24 mouse cellular contexts compared by ENCODE assay signal in the genomic region with DNA sequence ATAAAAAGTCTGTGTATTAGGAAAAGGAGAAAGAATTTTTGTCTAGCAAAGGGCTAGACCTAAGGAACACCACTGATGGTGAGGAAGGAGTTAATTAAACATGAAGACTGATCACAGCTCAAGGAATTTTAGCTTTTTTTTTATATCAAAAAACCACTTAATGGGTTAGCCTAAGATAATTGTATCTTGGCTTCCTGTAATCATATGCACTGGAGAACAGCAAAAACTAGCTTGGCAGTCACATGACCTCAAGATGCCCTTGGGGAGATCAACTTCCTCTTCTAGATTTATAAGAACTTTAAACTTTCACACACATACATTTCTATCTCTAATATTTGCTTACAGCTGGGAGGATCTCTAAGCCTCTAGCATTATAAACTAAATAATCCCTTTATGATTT.
DNase-seq lines count a peak whose midpoint lies in the region; ATAC-seq and TF ChIP-seq lines count a peak whose summit lies in the region.
"Had no signal": no experiment of that assay in that cellular context is flagged by ENCODE, and none has a peak within 500 bp of the region (broad histone marks: within the 10 kb centered on the region; RNA-seq: fewer than 3 reads in every experiment).

No protein-coding gene starts in this region.

- TF ChIP-seq EP300 in heart, adult 2 months (IDR thresholded peaks at IDR 0.05; ENCODE audit: insufficient read depth, low read depth, low read length): no peak

- H3K27ac ChIP-seq in heart, adult 2 months: peak overlapping the region; percentile 8; the same call in 1 of the 2 replicates
- H3K27ac ChIP-seq in heart, embryonic 11.5 days (ENCODE audit: low read depth, low read length): no peak overlapping the region
- H3K27ac ChIP-seq in intestine, embryonic 16.5 days (ENCODE audit: low read length): no peak overlapping the region
- H3K27ac ChIP-seq: forebrain, embryonic 10.5 days; hindbrain, embryonic 12.5 days; limb, embryonic 13.5 days; liver, embryonic 15.5 days; neural tube, embryonic 15.5 days had no signal

- no peak for DNase-seq in heart, adult 2 months
- DNase-seq in spleen, postnatal 36 days (ENCODE audit: low spot score in 2 of 2): peak; percentile 49 to 66
- no peak for DNase-seq in spleen, postnatal 4 days (ENCODE audit: low spot score in 2 of 2)
- DNase-seq in urinary bladder, postnatal 36 days (ENCODE audit: low spot score in 2 of 2): no peak
- no peak for DNase-seq in urinary bladder, postnatal 4 days (ENCODE audit: low spot score in 2 of 2)
- DNase-seq: adrenal gland, postnatal 36 days; cerebellum, adult 18-20 months; cerebellum, postnatal 25 days; kidney, adult 9 months; kidney, postnatal 4 days; midbrain, embryonic 14.5 days; right cerebral cortex, postnatal 14 days; spleen, adult 18-20 months; thymus, postnatal 14 days had no signal

- H3K79me2 ChIP-seq in heart, adult 2 months (replicated peaks; ENCODE audit: control insufficient read depth, insufficient read depth, low read length): peaks cover 9% of the 10 kb centered on the region

- no peaks in the 10 kb centered on the region for H3K27me3 ChIP-seq in heart, adult 2 months (ENCODE audit: control insufficient read depth, insufficient read depth, low read length)
- no peaks in the 10 kb centered on the region for H3K27me3 ChIP-seq in heart, embryonic 11.5 days (ENCODE audit: control insufficient read depth, insufficient read depth, low read length)
- H3K27me3 ChIP-seq in intestine, embryonic 16.5 days (replicated peaks; ENCODE audit: control insufficient read depth, insufficient read depth, low read length): no peaks in the 10 kb centered on the region
- H3K27me3 ChIP-seq: hindbrain, embryonic 12.5 days; limb, embryonic 13.5 days; liver, embryonic 15.5 days; megakaryocyte, embryonic 14.5 days; neural tube, embryonic 15.5 days had no signal

- no peak for TF ChIP-seq CTCF in heart, adult 2 months (IDR thresholded peaks at IDR 0.05)

- no peaks in the 10 kb centered on the region for H3K9me3 ChIP-seq in heart, embryonic 11.5 days (replicated peaks; ENCODE audit: control insufficient read depth, low read length)
- no peaks in the 10 kb centered on the region for H3K9me3 ChIP-seq in intestine, embryonic 16.5 days (ENCODE audit: control insufficient read depth, low read length)
- H3K9me3 ChIP-seq: forebrain, embryonic 10.5 days; hindbrain, embryonic 12.5 days; limb, embryonic 13.5 days; liver, embryonic 15.5 days; megakaryocyte, embryonic 14.5 days; neural tube, embryonic 15.5 days had no signal

- TF ChIP-seq POLR2A in heart, adult 2 months (IDR thresholded peaks at IDR 0.05; ENCODE audit: insufficient read depth, low read depth, low read length): no peak

- H3K4me1 ChIP-seq in heart, adult 2 months (ENCODE audit: control insufficient read depth, insufficient read depth, low read length): peaks cover 19% of the 10 kb centered on the region
- H3K4me1 ChIP-seq in heart, embryonic 11.5 days (ENCODE audit: control insufficient read depth, insufficient read depth, low read length): peaks cover 4% of the 10 kb centered on the region
- no peaks in the 10 kb centered on the region for H3K4me1 ChIP-seq in intestine, embryonic 16.5 days (ENCODE audit: control insufficient read depth, insufficient read depth, low read length)
- H3K4me1 ChIP-seq: forebrain, embryonic 10.5 days; hindbrain, embryonic 12.5 days; limb, embryonic 13.5 days; liver, embryonic 15.5 days; neural tube, embryonic 15.5 days had no signal

- ATAC-seq in heart, embryonic 11.5 days (replicated peaks; ENCODE audit: insufficient number of reproducible peaks, low FRiP score, low TSS enrichment): no peak
- peak; percentile 54; the same call in 1 of the 2 replicates for ATAC-seq in megakaryocyte, adult 5-6 weeks (ENCODE audit: poor library complexity, severe bottlenecking)
- no peak for ATAC-seq in intestine, embryonic 16.5 days
- ATAC-seq: inflammation-experienced regulatory T-cells, adult 6 months had no signal

- intact Hi-C loops in heart, adult 2 months (cut with DNase I): loop anchor here (10.0 kb wide), 1 partner anchor 46 kb away; no protein-coding TSS in a partner anchor

- no peak overlapping the region for H3K9ac ChIP-seq in heart, adult 2 months (ENCODE audit: low read depth, low read length)
- no peak overlapping the region for H3K9ac ChIP-seq in heart, embryonic 11.5 days (ENCODE audit: low read depth, low read length)
- H3K9ac ChIP-seq in intestine, embryonic 16.5 days (ENCODE audit: low read depth, low read length): no peak overlapping the region
- H3K9ac ChIP-seq: hindbrain, embryonic 12.5 days; limb, embryonic 13.5 days; liver, embryonic 15.5 days; neural tube, embryonic 15.5 days had no signal

- peaks cover 85% of the 10 kb centered on the region for H3K36me3 ChIP-seq in heart, adult 2 months (ENCODE audit: control insufficient read depth, insufficient read depth, low read length)
- H3K36me3 ChIP-seq in heart, embryonic 11.5 days (ENCODE audit: control insufficient read depth, insufficient read depth, low read length): peaks cover 25% of the 10 kb centered on the region
- peaks cover 15% of the 10 kb centered on the region for H3K36me3 ChIP-seq in intestine, embryonic 16.5 days (ENCODE audit: control insufficient read depth, insufficient read depth, low read length)

- no peak overlapping the region for H3K4me2 ChIP-seq in heart, embryonic 11.5 days
- H3K4me2 ChIP-seq in intestine, embryonic 16.5 days (ENCODE audit: low read depth, low read length): no peak overlapping the region
- H3K4me2 ChIP-seq: hindbrain, embryonic 12.5 days; limb, embryonic 13.5 days; liver, embryonic 15.5 days; neural tube, embryonic 15.5 days had no signal

- H3K4me3 ChIP-seq in heart, adult 2 months: no peak overlapping the region
- no peak overlapping the region for H3K4me3 ChIP-seq in heart, embryonic 11.5 days (ENCODE audit: low read depth, low read length)
- H3K4me3 ChIP-seq in intestine, embryonic 16.5 days (ENCODE audit: low read length): no peak overlapping the region
- H3K4me3 ChIP-seq: forebrain, embryonic 10.5 days; hindbrain, embryonic 12.5 days; limb, embryonic 13.5 days; liver, embryonic 15.5 days; megakaryocyte, embryonic 14.5 days; neural tube, embryonic 15.5 days had no signal

Comparison
In these comparisons a context has a peak if more than half of its experiments do, and no peak if none do; other contexts are left out.
1. DNase-seq: peak in spleen, postnatal 36 days (2 of 2); none in heart, adult 2 months (0 of 2), spleen, postnatal 4 days (0 of 2), urinary bladder, postnatal 36 days (0 of 2) and urinary bladder, postnatal 4 days (0 of 2).